In genomic region chr2:26984179-26984578, GRCm38 (mm10) we compare ENCODE assay signal across 46 mouse cellular contexts. TPM values are rescaled to one million over a fixed set of nuclear protein-coding genes. Genes with fewer than 3 reads are reported as not detected.
"Had no signal": no experiment of that assay in that cellular context is flagged by ENCODE, and none has a peak within 500 bp of the region (broad histone marks: within the 10 kb centered on the region; RNA-seq: fewer than 3 reads in every experiment).

No protein-coding gene starts in this region.

- H3K9ac ChIP-seq: heart, embryonic 12.5 days; heart, embryonic 13.5 days; heart, embryonic 15.5 days; hindbrain, embryonic 12.5 days; hindbrain, embryonic 13.5 days; hindbrain, embryonic 14.5 days; hindbrain, embryonic 15.5 days; intestine, embryonic 15.5 days; kidney, embryonic 15.5 days had no signal

- H3K4me2 ChIP-seq: heart, embryonic 11.5 days; heart, embryonic 12.5 days; heart, embryonic 13.5 days; heart, embryonic 15.5 days; hindbrain, embryonic 12.5 days; hindbrain, embryonic 13.5 days; hindbrain, embryonic 14.5 days; hindbrain, embryonic 15.5 days; intestine, embryonic 15.5 days; kidney, embryonic 15.5 days had no signal

- DNase-seq: heart, adult 2 months; heart, postnatal 10 days; heart, postnatal 14 days; heart, postnatal 36 days; heart, postnatal 4 days; kidney, adult 11 months; kidney, adult 18-20 months; kidney, adult 2 months; kidney, adult 8-10 months; kidney, adult 9 months; kidney, postnatal 10 days; kidney, postnatal 14 days; kidney, postnatal 25 days; kidney, postnatal 36 days; kidney, postnatal 4 days; layer of hippocampus, adult 9-11 months had no signal

- H3K27me3 ChIP-seq: hindbrain, embryonic 13.5 days; hindbrain, embryonic 15.5 days; intestine, embryonic 15.5 days; kidney, embryonic 15.5 days had no signal

- H3K27ac ChIP-seq: heart, adult 2 months; heart, embryonic 10.5 days; heart, embryonic 13.5 days; heart, embryonic 15.5 days; hindbrain, embryonic 10.5 days; hindbrain, embryonic 12.5 days; hindbrain, embryonic 13.5 days; hindbrain, embryonic 14.5 days; hindbrain, embryonic 15.5 days; hindbrain, postnatal 0 days; intestine, embryonic 15.5 days; kidney, embryonic 15.5 days; kidney, postnatal 0 days; layer of hippocampus, adult 2 months had no signal

- H3K4me1 ChIP-seq: heart, embryonic 10.5 days; heart, embryonic 12.5 days; heart, embryonic 13.5 days; heart, embryonic 15.5 days; hindbrain, embryonic 10.5 days; hindbrain, embryonic 12.5 days; hindbrain, embryonic 13.5 days; hindbrain, embryonic 15.5 days; intestine, embryonic 15.5 days; kidney, embryonic 15.5 days had no signal

- ATAC-seq: hindbrain, embryonic 16.5 days; hindbrain, postnatal 0 days; inflammation-experienced regulatory T-cells, adult 6 months; intestine, embryonic 15.5 days; intestine, embryonic 16.5 days; intestine, postnatal 0 days had no signal

- H3K4me3 ChIP-seq: heart, adult 2 months; heart, embryonic 10.5 days; heart, embryonic 12.5 days; heart, embryonic 13.5 days; heart, embryonic 15.5 days; hindbrain, embryonic 10.5 days; hindbrain, embryonic 12.5 days; hindbrain, embryonic 13.5 days; hindbrain, embryonic 15.5 days; intestine, embryonic 15.5 days; kidney, embryonic 15.5 days; layer of hippocampus, adult 2 months had no signal

- H3K9me3 ChIP-seq: heart, embryonic 10.5 days; heart, embryonic 12.5 days; heart, embryonic 13.5 days; heart, embryonic 15.5 days; hindbrain, embryonic 10.5 days; hindbrain, embryonic 12.5 days; hindbrain, embryonic 13.5 days; hindbrain, embryonic 15.5 days; intestine, embryonic 15.5 days; kidney, embryonic 15.5 days had no signal

- H3K36me3 ChIP-seq: heart, embryonic 10.5 days; heart, embryonic 12.5 days; heart, embryonic 13.5 days; heart, embryonic 15.5 days; hindbrain, embryonic 10.5 days; hindbrain, embryonic 12.5 days; hindbrain, embryonic 13.5 days; hindbrain, embryonic 15.5 days; intestine, embryonic 15.5 days; kidney, embryonic 15.5 days had no signal

RNA-seq across cellular contexts. Expression of gene Adamts13, which starts 11.0 kb away (rescaled TPM):
- total RNA-seq: heart, adult 2 months; heart, adult 8-10 months; heart, postnatal 10 days; heart, postnatal 14 days; heart, postnatal 25 days; heart, postnatal 36 days; heart, postnatal 4 days; hematopoietic stem cell, adult 5-6 weeks; hindbrain, postnatal 0 days had no signal
- polyA plus RNA-seq: heart, adult 2 months; heart, embryonic 12.5 days; heart, embryonic 14.5 days; heart, embryonic 15.5 days; heart, embryonic 16.5 days; heart, postnatal 0 days; hindbrain, embryonic 10.5 days; hindbrain, embryonic 11.5 days; hindbrain, embryonic 12.5 days; hindbrain, embryonic 15.5 days; hindbrain, embryonic 16.5 days; hindbrain, postnatal 0 days; inflammation-experienced regulatory T-cells, adult 6 months; kidney, embryonic 16.5 days had no signal

RNA-seq across cellular contexts. Expression of gene Slc2a6, which starts 43.6 kb away (rescaled TPM):
- polyA plus RNA-seq: heart, embryonic 13.5 days had no signal

RNA-seq across cellular contexts. Expression of gene Stkld1, which starts 50.3 kb away (rescaled TPM):
- total RNA-seq: heart, adult 2 months; heart, adult 8-10 months; heart, postnatal 25 days; heart, postnatal 36 days; heart, postnatal 4 days; hematopoietic stem cell, adult 5-6 weeks; hindbrain, postnatal 0 days had no signal
- polyA plus RNA-seq: heart, adult 2 months; heart, embryonic 14.5 days; hindbrain, embryonic 11.5 days; hindbrain, embryonic 14.5 days; hindbrain, embryonic 15.5 days; intestine, embryonic 14.5 days; intestine, embryonic 15.5 days; intestine, embryonic 16.5 days; kidney, embryonic 14.5 days; kidney, embryonic 15.5 days; large intestine, adult 2 months had no signal
